Mouse (Mus musculus) intestine, postnatal 0 days (tissue): Measurements from ENCODE around the gene Mag. TPM values are rescaled to one million over a fixed set of nuclear protein-coding genes. Genes with fewer than 3 reads are reported as not detected.
"Not testable (repeated sequence)": the region's sequence is repeated elsewhere in the genome, so short reads cannot be mapped to it uniquely, and the experiment has no call there.

Experiments used
- ATAC-seq: fragments of 200-750 bp; cut with Nextera tagmentation; 2 replicates; pipeline ENCODE4 v1.8.0; 2017; ENCODE audit warnings: mild to moderate bottlenecking, moderate TSS enrichment, moderate library complexity
- H3K27ac ChIP-seq: fragments of 300-500 bp; sonication (generic); 2 replicates; pipeline ENCODE4 v1.5.1; 2014; ENCODE audit warnings: mild to moderate bottlenecking, low read depth, low read length, moderate library complexity
- H3K27me3 ChIP-seq: fragments of 300-500 bp; sonication (generic); replicated peaks from 2 replicates; pipeline ENCODE4 v1.6.1; 2014; ENCODE audit warnings: low read length, mixed read lengths; ENCODE audit not compliant: control insufficient read depth, insufficient read depth
- H3K36me3 ChIP-seq: fragments of 300-500 bp; sonication (generic); 2 replicates; pipeline ENCODE4 v1.6.1; 2014; ENCODE audit warnings: mild to moderate bottlenecking, moderate library complexity; ENCODE audit not compliant: control insufficient read depth, insufficient read depth
- H3K4me1 ChIP-seq: fragments of 300-500 bp; sonication (generic); replicated peaks from 2 replicates; pipeline ENCODE4 v1.6.1; 2014; ENCODE audit warnings: antibody characterized with exemption, low read length, mixed read lengths; ENCODE audit not compliant: control insufficient read depth, insufficient read depth
- H3K4me2 ChIP-seq: fragments of 300-500 bp; sonication (generic); replicated peaks from 2 replicates; pipeline ENCODE4 v1.6.1; 2014; ENCODE audit warnings: low read depth, mild to moderate bottlenecking, moderate library complexity
- H3K4me3 ChIP-seq: fragments of 300-500 bp; sonication (generic); 2 replicates; pipeline ENCODE4 v1.5.1; 2014; ENCODE audit warnings: low read depth, low read length
- H3K9ac ChIP-seq: fragments of 300-500 bp; sonication (generic); 2 replicates; pipeline ENCODE4 v1.6.1; 2014; ENCODE audit warnings: mild to moderate bottlenecking, low read depth, low read length
- H3K9me3 ChIP-seq: fragments of 300-500 bp; sonication (generic); 2 replicates; pipeline ENCODE4 v1.6.1; 2016; ENCODE audit warnings: mixed run types; ENCODE audit not compliant: control insufficient read depth
- CTCF ChIP-seq: sonication (generic); IDR thresholded peaks from 2 replicates; pipeline ENCODE4 v1.5.1; 2016; ENCODE audit warnings: low read depth, mild to moderate bottlenecking, control low read depth, antibody characterized with exemption, moderate library complexity
- WGBS: fragments of 180-500 bp; shearing (Covaris S2); extraction: QIAGEN DNeasy Blood & Tissue Kit; methylation state at CpG from one replicate; pipeline ENCODE4 v1.1.7; 2014; 5-methylcytosine and 5-hydroxymethylcytosine counted together
- polyA plus RNA-seq: library from polyadenylated mRNA; unstranded; fragments of >200 nt; fragmentation: Nextera tagmentation; extraction: Ambion mirVana; gene quantifications from 2 replicates; pipeline ENCODE4 v1.2.1, GENCODE M21; 2015

The Mag gene
- polyA plus RNA-seq, 1 experiment from 2014 or later, result 0.18 TPM

DNA sequence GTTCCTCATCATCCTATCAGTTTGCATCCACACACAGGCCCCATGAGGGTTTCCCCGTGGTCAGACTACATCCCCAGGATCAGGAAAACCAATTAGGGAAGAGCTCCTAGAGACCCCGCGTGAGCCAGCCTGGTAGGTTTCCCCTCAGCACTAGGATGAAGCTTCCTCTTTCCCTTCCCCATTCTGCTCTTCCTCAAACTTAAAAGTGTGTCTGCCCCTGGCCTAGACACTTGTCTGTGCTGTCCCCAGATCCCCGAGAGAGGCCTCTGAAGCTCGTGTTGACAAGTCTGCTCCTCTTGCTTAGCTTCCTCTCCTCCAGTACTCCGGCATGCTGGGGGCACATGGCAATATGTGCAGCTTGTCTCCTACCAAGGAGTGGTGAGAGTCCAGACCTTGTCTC, 38.8 kb upstream of the Mag start:
- WGBS, result 85% methylated on average over 6 of the region's 6 CpGs
- Histone ChIP-seq H3K27me3 (no peaks in the 10 kb centered on the region), H3K9me3 (no peaks in the 10 kb centered on the region), H3K36me3 (peaks cover 52% of the 10 kb centered on the region), H3K9ac (no peak overlapping the region), H3K4me2 (no peak overlapping the region), H3K27ac (no peak overlapping the region), H3K4me3 (no peak overlapping the region), H3K4me1 (peaks cover 2% of the 10 kb centered on the region; the same call in 1 of the 2 replicates)
- ATAC-seq, result no peak
- no peak for TF ChIP-seq CTCF

- H3K4me2 ChIP-seq, result no peak overlapping the region
- no peak overlapping the region for H3K9ac ChIP-seq
- H3K9me3 ChIP-seq, result no peaks in the 10 kb centered on the region
- H3K27me3 ChIP-seq, result no peaks in the 10 kb centered on the region
- no peak for ATAC-seq
- H3K36me3 ChIP-seq, result peaks cover 48% of the 10 kb centered on the region
- no peaks in the 10 kb centered on the region for H3K4me1 ChIP-seq
- H3K4me3 ChIP-seq, result no peak overlapping the region
- 95% methylated on average over 16 of the region's 16 CpGs for WGBS
- no peak overlapping the region for H3K27ac ChIP-seq
- no peak for TF ChIP-seq CTCF
Observed at GRCm38 (mm10) chr7:30952441-30953265, 38.0 kb upstream of the Mag start.

DNA sequence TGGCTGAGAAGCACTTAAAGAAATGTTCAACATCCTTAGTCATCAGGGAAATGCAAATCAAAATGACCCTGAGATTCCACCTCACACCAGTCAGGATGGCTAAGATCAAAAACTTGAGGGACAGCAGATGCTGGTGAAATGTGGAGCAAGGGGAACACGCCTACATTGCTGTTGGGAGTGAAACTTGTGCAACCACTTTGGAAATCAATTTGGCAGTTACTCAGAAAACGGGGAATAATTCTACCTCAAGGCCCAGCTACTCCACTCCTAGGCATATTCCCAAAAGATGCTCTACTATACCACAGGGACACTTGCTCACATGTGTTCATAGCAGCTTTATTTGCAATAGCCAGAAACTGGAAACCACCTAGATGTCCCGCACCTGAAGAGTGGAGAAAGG, 35.2 kb upstream of the Mag start:
- WGBS, result 85% methylated on average over 3 of the region's 3 CpGs
- H3K27ac ChIP-seq, H3K27me3 ChIP-seq, H3K4me2 ChIP-seq, ATAC-seq, H3K9me3 ChIP-seq, H3K9ac ChIP-seq, H3K4me3 ChIP-seq, H3K4me1 ChIP-seq: not testable (repeated sequence)
- H3K36me3 ChIP-seq, result peaks cover 55% of the 10 kb centered on the region

GRCm38 (mm10) chr7:30945876-30946275, 31.2 kb upstream of the Mag start:
- Histone ChIP-seq H3K9ac (no peak overlapping the region), H3K27me3 (no peaks in the 10 kb centered on the region), H3K4me1 (no peaks in the 10 kb centered on the region), H3K4me2 (no peak overlapping the region), H3K36me3 (peaks cover 20% of the 10 kb centered on the region), H3K9me3 (no peaks in the 10 kb centered on the region), H3K27ac (no peak overlapping the region), H3K4me3 (no peak overlapping the region)
- ATAC-seq, result no peak
- 93% methylated on average over 7 of the region's 7 CpGs for WGBS
- no peak for TF ChIP-seq CTCF

DNA sequence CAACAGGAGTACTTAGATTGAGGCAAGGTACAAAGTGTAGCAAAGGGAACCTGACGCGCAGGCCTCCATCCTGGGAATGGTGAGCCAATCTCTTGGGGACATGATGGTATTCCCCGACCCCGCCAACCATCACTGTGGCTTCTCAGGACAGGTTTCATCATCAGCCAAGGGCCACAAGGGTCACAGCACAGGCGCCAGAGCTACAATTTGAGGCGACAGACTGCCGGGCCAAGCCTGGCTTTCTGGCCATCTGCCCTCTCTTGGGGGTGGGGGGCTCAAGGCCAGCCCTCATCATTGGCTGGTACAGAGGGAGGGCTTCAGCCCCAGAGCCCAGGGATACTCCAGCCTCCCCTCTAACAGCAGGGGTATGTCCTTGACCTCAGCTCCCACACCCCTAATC, 30.8 kb upstream of the Mag start:
- H3K4me2 ChIP-seq, H3K4me3 ChIP-seq, H3K27me3 ChIP-seq, H3K9ac ChIP-seq, H3K9me3 ChIP-seq, H3K4me1 ChIP-seq, ATAC-seq, H3K27ac ChIP-seq: not testable (repeated sequence)
- 88% methylated on average over 7 of the region's 7 CpGs for whole genome bisulfite sequencing
- peaks cover 17% of the 10 kb centered on the region for H3K36me3 ChIP-seq

DNA sequence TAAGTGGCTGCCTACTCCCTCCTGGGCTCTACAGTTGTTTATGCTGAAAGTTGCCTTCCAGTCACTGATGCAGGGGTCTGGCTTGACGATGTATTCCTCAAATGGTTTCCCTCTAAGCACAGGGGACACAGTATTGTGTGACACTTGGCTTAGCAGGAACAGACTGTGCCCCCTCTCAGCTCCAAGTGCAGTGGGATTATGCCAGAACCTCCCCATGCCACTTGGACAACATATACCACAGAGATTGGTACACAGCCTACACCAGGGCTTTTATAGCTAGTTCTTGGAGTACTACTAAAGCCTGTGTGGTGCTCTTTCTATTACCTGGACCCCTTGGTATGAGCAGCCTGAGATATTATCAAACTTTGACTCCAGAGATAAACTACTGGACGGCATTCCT, 30.0 kb upstream of the Mag start:
- WGBS, result 50% methylated on average over 2 of the region's 2 CpGs
- H3K9ac ChIP-seq, H3K4me1 ChIP-seq, H3K4me2 ChIP-seq, H3K9me3 ChIP-seq, H3K27me3 ChIP-seq, ATAC-seq, H3K27ac ChIP-seq, H3K4me3 ChIP-seq: not testable (repeated sequence)
- H3K36me3 ChIP-seq, result peaks cover 15% of the 10 kb centered on the region
